Mouse (Mus musculus) spleen, adult 18-20 months (tissue): Measurements from ENCODE around the gene Hist1h4f.
A peak's percentile ranks its signal among the peaks of the same experiment; 100 is the strongest.
"Not testable (repeated sequence)": the region's sequence is repeated elsewhere in the genome, so short reads cannot be mapped to it uniquely, and the experiment has no call there.

Experiments
- DNase-seq, 2 experiments: peaks; one replicate each; pipeline ENCODE4 v3.0.0; 2022; ENCODE audit warnings: mixed read lengths in 2 of 2

The Hist1h4f gene

DNA sequence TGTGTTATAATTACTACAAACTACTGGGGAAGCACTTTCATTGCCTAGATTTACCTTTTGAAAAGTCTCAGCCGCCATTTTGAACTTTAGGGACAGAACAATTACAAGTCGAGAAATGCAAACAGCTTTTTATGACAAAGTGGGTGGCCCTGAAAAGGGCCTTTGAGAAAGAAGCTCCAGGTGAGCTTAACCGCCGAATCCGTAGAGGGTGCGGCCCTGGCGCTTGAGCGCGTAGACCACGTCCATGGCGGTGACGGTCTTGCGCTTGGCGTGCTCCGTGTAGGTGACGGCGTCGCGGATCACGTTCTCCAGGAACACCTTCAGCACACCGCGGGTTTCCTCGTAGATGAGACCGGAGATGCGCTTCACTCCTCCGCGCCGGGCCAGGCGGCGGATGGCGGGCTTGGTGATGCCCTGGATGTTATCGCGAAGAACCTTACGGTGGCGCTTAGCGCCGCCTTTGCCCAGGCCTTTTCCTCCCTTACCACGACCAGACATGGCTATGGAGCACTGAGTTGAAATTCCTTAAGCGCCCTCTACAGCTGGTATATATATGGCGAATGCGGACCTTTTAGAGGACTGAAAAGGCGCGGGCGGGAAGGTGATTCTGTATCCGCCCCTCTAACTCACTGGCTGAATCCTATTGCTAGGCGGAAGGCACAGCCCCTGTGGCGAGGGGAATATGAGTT is at the start of gene Hist1h4f:
TSS of gene Hist1h4f (minus strand) at position 503 of the 689 bp plus-strand sequence.
- peak; percentile 60 to 65 for DNase-seq

DNA sequence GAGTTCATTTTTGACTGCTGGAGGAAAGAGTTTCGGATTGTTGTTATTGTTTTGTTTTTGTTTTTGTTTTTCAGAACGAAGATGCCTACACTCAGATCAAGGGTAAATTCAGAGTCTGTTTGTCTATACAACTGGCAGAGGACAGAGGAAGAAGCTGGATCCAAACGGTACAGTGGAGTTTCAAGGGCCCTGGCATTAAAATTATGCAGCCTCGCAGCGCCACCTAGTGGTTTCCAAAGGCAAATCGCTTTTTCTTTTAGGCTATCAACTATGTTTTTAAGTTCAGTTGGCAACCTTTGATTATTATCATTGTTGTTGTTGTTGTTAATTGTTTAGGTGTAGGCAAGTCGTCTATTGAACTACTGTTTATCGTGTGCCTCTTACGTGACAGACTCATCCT is 46.5 kb upstream of the Hist1h4f start:
- peak; percentile 57 to 82 for DNase-seq

DNA sequence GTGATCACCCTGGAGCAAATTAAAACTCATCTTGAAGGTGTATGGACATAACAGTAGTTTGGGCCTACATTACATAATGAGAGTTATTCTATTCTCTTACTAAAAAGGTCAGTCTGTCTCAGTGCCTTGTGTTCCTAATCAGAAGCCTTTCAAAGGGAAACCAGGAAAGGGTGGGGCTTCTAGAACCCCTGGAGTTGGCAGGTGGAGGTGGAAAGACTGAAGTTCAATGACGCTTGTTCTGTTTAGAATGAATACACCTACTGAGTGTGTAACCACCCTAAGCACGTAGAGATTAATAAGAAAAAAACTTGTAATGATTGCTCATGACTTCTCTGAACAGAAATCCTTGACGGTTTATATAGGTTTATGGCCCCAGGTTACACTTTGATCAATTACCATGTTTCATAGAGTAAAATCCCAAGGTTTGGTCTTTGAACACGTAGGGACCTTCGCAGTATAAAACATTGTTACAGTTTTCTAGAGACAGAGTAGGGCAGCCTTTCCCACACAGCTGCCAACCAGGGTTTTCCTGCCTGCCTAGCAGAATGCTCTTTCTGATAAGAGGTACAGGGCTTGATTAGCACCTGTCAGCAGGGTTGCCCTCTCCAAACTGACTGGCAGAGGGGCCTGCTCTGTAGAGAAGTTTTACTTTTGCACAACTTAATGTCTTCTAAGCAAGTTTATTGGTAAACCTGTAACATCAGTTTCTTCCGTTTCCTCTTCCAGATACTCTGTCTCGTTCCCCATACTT is 44.3 kb upstream of the Hist1h4f start:
- DNase-seq, result no peak

DNA sequence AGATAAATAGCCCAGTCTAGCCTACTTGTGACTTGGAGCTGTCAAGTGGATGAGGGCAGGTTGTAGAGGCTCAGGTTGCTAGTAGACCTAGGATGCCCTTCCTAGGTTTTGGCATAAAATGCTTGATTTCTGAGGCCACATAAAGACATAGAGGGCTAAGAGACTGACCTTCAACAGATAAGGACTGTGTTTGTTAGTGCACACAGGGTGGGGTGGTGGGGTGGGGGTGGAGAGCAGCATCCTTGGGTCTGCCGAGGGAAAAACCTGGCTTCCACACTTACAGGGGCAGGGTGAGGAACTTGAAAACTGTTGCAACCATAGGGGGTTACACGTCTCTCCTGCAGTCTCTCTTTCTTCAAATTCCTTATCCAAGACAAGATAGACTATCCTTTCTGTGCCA is 43.7 kb upstream of the Hist1h4f start:
- no peak for DNase-seq

DNA sequence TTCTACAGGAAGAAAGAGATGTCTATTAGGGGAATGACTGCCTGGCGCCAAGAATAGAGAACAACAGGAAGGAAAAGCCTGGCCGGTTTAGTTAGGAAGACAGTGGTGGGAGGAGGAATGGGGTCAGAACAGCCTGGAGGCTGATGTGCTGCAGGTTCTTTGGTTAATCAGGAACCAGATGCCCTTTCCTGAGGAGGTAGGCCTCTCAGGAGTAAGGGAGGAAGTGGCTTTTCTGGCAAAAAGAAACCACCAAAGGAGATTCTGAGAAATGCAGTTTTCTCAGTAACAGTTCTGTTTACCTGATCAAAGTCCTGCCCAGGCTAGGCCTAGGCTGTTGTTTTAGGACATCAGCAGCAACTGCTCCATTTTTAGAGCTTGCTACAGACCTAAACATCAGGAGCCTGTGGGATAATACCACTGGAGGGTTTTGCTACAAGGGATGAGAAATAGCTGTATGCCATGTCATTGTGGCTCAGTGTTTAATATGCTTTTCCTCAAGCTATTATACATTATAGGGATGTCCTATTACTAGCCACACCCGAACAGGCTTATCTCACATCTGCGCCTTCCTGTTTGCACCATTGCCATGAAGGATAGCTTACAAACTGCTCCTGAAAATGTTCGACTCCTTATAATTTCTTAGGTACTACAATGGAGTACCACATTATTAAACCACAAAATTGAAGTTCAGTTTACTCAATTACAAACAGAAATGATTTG is 41.8 kb upstream of the Hist1h4f start:
- no peak for DNase-seq

DNA sequence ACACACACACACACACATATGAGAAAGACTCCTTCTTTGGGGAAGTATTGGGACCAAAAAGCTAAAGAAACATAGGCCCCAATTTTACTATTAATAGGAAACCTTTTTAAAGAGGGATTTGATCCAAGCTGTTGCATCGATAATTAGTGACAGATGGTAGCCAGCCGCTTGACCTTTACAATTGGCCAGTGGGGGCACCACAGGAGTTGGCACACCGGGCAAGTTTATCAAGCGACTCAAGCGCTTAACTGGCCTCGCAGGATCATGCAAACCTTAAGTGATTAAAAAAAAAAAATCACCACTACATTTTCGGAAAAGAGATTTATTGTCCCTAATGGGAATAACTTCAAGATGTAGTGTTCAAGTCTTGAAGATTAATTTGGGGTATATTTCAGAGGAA is 41.2 kb upstream of the Hist1h4f start:
- DNase-seq, result no peak

DNA sequence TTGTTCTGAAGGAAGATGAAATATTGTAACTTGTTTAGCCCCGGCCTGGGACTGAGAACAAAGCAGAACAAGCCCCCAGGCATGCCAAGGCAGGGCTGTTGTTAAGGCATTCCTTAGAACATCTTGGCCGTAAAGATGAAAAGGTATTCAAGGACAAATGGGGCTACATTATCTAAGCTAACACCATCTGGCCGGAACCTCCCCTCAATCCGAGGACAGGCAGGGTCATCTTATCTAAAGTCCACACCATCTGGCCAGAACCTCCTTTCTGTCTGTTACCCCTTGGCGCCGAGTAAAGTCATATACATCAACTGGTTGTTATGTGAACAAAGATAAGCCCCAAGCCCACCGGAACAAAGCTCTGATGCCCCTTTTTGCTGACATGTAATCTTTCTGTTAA is 40.4 kb upstream of the Hist1h4f start:
- DNase-seq, result not testable (repeated sequence)

DNA sequence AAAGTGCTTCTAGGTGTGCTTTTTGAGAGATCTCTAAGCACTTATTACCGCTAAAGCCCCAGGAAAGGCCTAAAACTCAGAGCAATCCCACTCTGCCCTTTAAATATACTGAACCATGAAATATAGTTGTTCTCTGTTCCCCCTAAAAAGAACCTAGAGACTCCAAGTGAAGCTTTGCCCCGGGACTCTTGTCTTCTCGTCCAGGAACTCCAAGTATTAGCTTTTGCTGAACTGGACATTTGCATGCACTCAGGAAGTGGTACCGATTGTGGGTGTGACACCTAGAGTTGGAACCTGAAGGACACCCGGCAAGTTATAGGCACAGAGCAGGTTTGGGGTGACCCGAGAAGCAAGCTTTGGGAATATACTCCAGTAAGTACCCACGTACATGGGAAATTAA is 39.8 kb upstream of the Hist1h4f start:
- no peak for DNase-seq

DNA sequence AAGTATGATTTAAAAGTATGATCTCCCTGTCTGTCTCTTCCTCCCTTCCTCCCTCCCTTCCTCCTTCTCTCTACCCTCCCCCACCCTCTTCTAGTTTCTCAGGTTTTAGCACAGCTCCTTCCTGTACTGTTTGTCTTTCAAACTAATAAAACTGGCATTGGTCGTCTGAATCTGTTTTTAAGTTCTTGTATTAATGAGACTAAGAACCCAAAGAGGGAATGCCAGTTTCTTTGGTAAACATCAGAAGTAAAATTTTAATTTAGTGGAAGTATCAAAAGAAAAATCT is 35.4 kb upstream of the Hist1h4f start:
- DNase-seq, result no peak

DNA sequence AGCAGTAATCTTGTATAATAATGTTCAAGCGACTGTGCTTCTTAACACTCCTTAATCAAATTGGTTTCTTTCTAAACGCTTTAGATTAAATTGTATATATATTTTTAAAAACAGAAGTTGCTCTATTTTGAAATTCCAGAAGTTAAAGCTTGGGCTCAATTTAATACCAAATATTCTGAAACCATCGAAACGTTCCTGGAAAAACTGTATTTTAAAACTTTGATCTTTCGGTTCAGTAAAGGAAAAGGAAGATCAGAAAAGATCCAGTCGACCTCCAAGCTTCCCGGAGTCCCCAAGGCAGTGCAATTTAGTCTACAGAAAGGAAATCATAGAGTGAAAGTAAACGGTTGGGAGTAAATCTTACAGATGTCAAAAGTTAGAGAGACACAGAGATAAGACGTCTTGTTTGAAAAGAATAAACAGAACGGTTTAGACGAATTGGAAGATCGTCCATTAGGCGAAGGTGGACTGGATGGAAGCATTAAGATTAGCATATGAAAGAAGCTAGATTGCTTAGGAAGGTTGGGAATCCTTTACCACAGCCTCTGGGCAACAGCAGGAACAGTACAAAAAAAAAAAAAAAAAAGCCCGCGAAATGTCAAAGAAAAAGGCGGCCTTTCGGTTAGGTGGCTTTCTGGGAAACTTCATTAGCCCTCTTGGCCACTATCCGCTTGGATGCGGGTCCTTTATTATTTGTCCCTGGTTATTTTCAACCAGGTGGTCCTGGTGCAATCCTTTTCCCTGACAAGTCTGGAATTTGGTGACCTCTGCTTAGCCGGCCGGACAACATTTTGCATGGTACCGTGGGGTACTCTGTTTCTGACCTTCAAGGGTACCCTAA is 34.9 kb upstream of the Hist1h4f start:
- no peak for DNase-seq

DNA sequence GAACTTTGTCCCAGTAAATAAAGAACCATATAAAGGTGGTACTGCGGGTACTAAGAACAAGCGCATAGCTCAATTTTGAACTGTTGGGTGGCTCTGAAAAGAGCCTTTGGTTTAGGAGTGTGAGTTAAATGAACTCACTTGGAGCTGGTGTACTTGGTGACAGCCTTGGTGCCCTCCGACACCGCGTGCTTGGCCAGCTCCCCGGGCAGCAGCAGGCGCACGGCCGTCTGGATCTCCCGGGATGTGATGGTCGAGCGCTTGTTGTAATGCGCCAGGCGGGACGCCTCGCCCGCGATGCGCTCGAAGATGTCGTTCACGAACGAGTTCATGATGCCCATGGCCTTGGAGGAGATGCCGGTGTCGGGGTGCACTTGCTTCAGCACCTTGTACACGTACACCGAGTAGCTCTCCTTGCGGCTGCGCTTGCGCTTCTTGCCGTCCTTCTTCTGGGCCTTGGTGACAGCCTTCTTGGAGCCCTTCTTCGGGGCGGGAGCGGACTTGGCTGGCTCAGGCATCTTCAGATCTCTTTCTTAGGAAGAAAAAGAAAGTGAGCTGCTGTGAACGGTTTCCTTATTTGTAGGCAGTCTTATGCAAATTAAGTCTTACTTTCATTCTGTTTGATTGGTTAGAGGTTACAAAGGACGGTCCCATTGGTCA is 34.1 kb upstream of the Hist1h4f start:
- DNase-seq, result peak; percentile 49 to 51

DNA sequence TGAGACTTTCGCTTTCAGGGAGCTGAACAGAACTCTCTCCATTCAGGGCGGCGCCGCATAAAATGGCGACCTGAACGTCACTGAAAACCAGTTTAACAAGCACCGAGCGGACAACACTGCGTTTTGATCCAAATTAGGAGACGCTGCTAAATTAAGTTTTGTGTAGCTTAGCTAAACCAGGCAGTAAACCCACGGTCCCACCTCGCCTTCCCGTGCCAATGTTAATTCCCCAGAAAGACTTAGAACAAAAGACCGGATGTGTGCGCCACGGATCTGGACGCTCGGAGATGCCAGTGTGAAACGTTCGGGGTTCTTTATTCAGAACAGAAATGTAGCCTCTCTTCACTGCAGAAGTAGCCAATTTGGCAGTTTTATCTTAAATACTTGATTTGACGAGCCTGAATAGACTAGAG is 33.6 kb upstream of the Hist1h4f start:
- peak; percentile 53 to 74 for DNase-seq

DNA sequence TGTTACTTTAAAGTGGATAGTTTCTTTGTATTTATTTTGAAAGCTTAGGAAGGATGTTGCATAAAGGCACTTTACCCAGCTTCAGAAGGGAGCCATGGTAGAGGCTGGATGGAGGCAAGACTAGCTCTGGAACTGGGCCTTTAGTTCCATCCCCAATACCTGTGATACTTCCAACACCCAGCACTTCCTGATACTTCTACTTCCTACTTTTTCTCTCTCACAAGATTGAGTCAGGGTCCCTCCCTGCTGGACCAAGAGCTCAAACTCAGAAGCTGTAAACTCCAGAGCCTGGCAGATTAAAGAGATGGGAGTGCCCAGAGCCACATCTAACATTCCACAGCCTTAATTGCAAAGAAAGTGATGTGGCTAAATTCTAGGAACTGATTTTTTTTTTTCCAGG is 32.9 kb upstream of the Hist1h4f start:
- peak in 1 of 2 experiments; percentile 14 for DNase-seq

DNA sequence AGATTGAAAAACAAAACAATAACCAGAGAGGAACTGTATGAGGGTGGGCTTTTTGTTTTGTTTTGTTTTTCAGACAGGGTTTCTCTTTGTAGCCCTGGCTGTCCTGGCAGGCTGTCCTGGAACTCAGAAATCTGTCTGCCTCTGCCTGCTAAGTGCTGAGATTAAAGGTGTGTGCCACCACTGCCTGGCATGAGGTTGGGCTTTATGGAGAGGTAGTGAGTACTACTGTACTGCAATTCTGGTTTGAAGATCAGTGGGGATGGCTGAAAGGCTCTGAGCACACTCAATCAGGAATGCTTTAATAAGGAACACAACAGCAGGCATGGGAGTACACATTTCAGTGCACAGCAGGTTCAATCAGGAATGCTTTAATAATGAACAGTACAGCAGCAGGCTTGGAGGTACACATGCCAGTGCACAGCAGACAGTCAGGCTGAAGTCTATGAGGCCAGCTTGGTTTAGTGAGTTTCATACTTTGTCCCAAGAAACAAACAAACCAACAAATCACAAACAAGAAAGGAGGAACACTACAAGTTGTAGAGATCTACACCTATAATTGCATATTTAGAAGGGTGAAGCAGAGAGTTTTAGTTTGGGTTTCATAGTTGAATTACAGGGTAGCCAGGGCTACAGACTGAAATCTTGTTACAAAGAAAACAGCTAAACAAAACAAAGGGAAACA is 32.1 kb upstream of the Hist1h4f start:
- DNase-seq, result no peak

DNA sequence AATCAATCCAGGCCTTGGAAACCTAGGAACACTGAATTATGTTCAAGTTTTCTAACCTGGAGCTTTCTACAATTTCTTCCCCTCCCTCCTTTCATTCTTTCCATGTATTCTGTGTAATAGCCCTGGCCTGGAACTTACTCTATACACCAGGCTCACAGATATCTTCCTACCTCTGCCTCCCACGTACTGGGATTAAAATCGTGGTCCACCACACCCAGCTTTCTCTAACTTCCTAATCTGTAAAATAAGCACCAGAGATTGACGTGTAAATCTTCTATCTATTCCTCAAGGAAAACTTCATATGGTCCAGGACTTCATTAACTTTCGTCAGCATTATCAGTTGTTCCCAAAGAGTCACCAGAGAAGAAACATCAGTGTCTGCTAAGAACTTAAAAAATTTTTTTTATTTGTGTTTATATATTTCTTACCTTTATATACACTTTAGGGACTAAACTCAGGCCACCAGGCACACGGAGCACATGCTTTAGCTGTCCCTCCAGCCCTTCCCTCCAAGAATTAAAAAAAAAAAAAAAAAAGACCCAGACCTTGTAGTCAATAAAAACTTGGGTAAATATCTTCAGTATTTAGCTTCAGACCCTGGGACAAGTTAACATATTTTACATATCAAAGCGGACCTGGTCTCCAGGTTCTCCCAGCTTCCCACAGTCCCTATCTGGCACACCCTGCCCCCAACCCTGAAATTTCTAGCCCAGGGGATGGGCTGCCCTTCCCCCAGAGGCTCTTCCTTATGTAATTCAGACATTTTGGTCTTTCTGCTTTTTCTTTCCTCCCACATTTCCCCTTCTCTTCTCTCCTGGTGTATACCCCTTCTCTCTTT is 31.0 kb upstream of the Hist1h4f start:
- DNase-seq, result no peak

DNA sequence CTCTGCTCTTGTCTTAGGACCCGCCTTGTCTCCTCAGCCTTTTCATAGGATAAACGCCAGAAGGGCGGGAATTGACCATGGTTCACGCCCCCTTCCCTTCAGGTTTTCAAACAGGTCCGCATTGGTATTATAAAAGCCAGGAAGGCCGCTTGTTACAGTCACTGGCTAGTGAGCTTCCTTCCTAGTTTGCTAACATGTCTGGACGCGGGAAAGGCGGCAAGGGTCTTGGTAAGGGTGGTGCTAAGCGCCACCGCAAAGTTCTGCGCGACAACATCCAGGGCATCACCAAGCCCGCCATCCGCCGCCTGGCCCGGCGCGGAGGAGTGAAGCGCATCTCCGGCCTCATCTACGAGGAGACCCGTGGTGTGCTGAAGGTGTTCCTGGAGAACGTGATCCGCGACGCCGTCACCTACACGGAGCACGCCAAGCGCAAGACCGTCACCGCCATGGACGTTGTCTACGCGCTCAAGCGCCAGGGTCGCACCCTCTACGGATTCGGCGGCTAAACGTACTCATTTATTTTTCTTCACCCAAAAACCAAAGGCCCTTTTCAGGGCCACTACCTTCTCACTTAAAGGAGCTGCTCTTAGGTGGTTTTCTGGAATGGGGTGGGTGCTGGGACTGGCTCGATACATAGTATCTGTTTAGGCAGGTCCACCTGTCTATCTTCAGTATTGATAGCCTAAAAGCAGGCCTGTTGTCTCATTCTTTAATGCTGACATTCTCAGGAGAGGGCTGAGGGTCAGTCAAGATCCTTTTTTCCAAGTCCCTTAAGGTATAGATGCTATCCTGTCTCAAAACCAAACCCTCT is 30.2 kb upstream of the Hist1h4f start, which contains the start of gene Hist1h4d:
TSS of gene Hist1h4d (plus strand) at position 191 of the 811 bp plus-strand sequence.
- DNase-seq, result peak; percentile 86 to 90

DNA sequence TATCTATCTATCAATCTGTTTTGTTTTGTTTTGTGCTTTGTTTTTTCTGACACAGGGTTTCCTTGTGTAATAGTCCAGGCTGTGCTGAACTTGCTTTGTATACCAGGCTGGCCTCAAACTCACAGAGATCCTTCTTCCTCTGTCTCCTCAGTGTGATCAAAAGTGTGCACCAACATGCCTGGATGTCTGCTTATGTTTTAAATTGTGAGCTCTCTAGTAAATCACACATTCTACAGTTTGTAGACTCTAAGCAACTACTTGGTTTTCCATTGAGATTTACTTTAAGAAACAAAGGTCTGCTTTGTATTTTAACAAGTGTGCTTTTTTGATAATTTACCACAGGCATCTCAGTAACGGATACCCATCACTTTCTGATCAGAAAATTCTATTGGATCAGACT is 26.4 kb upstream of the Hist1h4f start:
- no peak for DNase-seq

DNA sequence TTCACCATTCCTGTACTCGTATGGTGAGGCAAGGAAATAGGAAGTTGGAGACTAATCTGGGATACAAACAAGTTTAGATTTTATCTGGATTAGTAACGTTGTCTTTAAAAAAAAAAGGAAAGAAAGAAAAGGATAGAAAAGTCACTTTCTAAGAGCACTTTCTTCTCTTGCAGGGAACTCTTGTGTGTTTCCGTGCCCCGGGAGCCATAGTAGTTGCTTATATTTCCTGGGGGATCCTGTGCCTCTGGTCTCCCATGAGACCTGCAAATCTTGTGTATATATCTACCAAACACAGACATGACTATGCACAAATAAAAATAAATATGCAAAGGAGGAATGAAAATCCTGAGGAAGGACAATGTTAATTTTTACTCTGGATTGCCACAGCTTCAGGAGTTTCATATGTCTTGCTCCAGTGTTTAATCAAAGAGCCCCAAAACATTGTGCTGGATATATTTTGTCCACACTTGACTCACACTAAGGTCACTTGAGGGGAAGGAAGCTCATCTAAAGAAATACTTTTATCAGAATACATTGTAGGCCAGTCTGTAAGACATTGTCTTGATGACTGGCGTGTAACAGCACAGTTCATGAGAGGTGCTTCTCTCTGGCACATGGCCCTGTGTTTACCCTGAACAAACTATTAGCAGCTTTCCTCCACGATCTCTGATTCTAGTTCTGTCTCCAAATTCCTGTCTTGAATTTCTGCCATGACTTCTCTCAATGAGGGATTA is 25.6 kb upstream of the Hist1h4f start:
- DNase-seq, result no peak

DNA sequence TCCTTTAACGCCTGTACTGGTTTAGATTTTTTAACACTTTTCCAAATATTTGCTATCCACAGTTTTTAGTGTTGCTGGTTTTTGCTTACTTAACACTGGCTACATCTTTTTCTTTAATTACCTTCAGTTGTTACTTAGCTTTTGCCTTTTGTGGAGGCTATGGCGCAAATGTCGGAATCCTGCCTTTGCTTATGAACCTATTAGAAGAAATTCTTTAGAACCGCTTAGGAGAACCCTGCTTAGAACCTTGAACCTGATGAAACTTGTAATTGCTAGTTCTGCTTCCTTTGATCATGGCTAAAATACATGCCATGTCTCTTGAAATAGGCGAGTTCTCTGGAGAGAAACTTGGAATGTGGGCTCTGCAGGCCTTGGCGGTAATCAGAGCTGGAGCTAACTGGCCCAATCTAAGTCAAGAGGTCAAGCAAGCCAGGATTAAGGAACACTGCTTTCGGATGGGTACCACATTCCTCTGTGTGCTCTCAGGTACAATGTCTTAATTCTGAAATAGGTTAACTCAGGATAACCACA is 25.0 kb upstream of the Hist1h4f start:
- DNase-seq, result no peak
